Mouse (Mus musculus) 3134 (cell line): ENCODE measurements around the gene Kif21a.

Experiments used
- DNase-seq: peaks from one replicate; pipeline ENCODE4 v3.0.0-alpha.2; 2011; ENCODE audit warnings: low spot score; ENCODE audit not compliant: insufficient read length; ENCODE audit errors: extremely low read depth

Gene Kif21a

GRCm38 (mm10) chr15:91018161-91018860 lies 31.4 kb downstream of the Kif21a start:
- DNase-seq = no peak

GRCm38 (mm10) chr15:91017261-91018160 lies 32.2 kb downstream of the Kif21a start:
- no peak for DNase-seq

- DNase-seq = no peak
Observed at GRCm38 (mm10) chr15:91016366-91016765, 33.4 kb downstream of the Kif21a start.

- DNase-seq = no peak
Observed at GRCm38 (mm10) chr15:91012793-91013580, 36.8 kb downstream of the Kif21a start.

- DNase-seq = no peak
Observed at GRCm38 (mm10) chr15:91010218-91010617, 39.5 kb downstream of the Kif21a start.

- no peak for DNase-seq
Observed at GRCm38 (mm10) chr15:91007123-91007830, 42.5 kb downstream of the Kif21a start.

GRCm38 (mm10) chr15:91004726-91005125 lies 45.0 kb downstream of the Kif21a start:
- DNase-seq = peak; percentile 19

- no peak for DNase-seq
Observed at GRCm38 (mm10) chr15:91001037-91001616, 48.6 kb downstream of the Kif21a start.

GRCm38 (mm10) chr15:91000280-91001036 lies 49.3 kb downstream of the Kif21a start:
- DNase-seq = no peak

GRCm38 (mm10) chr15:90992871-90993270 lies 56.9 kb downstream of the Kif21a start:
- no peak for DNase-seq

GRCm38 (mm10) chr15:90992388-90992787 lies 57.4 kb downstream of the Kif21a start:
- DNase-seq = peak; percentile 71

- peak; percentile 29 for DNase-seq
Observed at GRCm38 (mm10) chr15:90991843-90992242, 57.9 kb downstream of the Kif21a start.

GRCm38 (mm10) chr15:90987714-90988250 lies 62.0 kb downstream of the Kif21a start:
- DNase-seq = no peak

GRCm38 (mm10) chr15:90975914-90976313 lies 73.8 kb downstream of the Kif21a start:
- DNase-seq = no peak

- no peak for DNase-seq
Observed at GRCm38 (mm10) chr15:90971914-90972767, 77.6 kb downstream of the Kif21a start.

GRCm38 (mm10) chr15:90963320-90963719 lies 86.4 kb downstream of the Kif21a start:
- DNase-seq = no peak

- no peak for DNase-seq
Observed at GRCm38 (mm10) chr15:90962548-90962947, 87.2 kb downstream of the Kif21a start.
